Mouse (Mus musculus): ENCODE measurements around the gene Slc29a4.

GRCm38 (mm10) chr5:142673082-142673481 lies 19.2 kb upstream of the Slc29a4 start:
- TF ChIP-seq CTCF (IDR thresholded peaks at IDR 0.05), result peak; percentile 62
- no peak for TF ChIP-seq EP300 (IDR thresholded peaks at IDR 0.05)
